Mouse (Mus musculus) spleen, embryonic (tissue): ENCODE data around the gene Rps10.

ENCODE experiments used
- CTCF ChIA-PET: fragments of 350-600 bp; sonication (Branson Sonifier 250); formaldehyde crosslinking; loops from one replicate; lab custom pipeline; 2022; lab: Charles Lee

Rps10 gene

DNA sequence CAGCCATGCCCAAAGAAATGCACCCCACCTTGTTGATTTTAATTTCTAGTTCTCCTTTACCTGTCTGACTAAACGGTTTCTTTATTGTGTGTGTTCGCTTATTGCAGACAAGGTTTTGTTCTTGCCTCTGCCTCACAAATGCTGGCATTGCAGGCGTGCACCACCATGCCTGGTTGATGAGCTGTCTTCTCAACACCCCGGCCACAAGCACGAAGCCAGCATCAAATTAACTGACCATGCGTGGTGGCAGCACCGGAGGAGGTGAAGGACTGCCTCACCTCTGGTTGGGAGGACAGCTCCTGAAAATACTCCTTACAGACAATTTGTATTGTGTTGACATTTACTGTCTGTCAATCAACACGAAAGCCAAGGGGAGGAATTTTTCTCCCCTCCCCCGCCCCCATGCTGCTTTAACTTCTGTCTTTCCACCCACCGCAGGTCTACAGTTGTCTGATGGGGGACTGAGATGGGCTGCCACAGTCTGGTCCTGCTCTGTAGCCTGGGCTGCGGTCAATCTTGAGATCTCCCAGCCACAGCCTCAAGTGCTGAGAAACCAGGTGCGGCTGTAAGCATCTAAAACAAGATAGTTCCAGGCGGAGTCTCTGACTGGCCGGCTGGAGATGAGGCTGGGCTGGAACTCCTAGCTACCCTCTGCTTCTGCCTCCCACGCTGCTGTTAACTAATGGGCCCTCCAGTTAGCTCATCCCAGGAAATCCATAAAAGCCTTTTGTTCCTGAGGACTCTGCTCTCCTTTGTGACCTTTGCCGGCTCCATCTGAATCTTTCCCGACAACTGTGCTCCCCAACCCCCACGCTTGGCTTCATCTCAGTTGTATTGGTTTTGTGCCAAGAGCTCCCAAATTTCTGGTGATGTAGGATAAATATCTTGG lies at the start of gene Rps10:
TSS of gene Rps10 (minus strand) at position 538 of the 889 bp plus-strand sequence.
- CTCF ChIA-PET: interaction anchor here (0.7 to 0.9 kb wide), 2 partner anchors 105 to 433 kb away, joined by 4 to 6 read pairs; no protein-coding TSS in a partner anchor

DNA sequence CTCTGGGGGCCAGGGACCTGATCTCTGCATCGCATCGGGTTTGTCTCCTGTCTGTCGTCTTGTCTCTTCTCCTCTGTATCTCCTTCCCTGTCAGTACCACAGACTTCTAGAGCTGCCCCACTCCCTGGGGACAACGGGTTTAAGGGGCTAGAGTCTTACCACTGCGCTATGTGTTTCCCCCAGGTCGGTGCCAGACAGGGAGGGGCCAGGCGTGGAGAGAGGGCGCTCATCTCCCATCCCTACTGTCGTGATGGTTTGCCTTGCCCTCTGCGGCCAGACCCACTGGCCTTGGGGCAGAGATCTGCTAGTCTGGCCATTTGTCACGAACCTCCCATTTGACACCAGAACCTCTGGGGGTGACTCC lies 49.1 kb upstream of the Rps10 start:
- CTCF ChIA-PET: no interaction called here

DNA sequence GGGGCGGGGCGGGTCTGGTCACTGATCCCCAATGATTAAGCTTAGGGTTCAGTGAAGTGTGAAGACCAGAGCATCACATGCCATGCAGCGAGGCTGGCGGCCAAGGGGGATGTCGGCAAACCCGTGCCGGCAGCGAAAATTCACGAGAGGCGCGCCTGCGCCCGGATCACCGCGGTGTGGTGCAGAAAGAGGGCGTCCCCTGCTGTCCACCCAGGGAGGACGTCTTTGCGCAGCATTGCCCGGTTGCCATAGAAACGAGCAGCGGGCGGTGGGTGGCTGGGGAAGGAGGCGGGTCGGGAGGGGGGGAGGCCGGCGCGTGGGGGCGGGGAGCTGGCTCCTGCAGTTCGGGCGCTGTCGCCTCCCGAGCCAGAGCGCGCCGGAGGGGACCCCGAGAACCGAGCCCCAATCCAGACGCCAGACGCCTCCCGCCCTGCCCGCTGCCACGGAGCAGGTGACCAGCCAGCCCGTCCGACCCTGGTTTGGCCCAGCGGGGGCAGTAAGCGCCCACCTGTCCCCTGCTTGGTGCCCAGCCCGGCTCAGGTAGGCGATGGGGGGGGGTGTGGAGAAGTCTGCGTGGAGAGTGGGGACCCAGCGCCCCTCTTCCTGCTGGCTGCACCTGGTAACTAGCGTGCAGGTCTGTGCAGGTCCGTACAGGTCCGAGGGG lies 48.5 kb upstream of the Rps10 start:
- CTCF ChIA-PET: no interaction called here

DNA sequence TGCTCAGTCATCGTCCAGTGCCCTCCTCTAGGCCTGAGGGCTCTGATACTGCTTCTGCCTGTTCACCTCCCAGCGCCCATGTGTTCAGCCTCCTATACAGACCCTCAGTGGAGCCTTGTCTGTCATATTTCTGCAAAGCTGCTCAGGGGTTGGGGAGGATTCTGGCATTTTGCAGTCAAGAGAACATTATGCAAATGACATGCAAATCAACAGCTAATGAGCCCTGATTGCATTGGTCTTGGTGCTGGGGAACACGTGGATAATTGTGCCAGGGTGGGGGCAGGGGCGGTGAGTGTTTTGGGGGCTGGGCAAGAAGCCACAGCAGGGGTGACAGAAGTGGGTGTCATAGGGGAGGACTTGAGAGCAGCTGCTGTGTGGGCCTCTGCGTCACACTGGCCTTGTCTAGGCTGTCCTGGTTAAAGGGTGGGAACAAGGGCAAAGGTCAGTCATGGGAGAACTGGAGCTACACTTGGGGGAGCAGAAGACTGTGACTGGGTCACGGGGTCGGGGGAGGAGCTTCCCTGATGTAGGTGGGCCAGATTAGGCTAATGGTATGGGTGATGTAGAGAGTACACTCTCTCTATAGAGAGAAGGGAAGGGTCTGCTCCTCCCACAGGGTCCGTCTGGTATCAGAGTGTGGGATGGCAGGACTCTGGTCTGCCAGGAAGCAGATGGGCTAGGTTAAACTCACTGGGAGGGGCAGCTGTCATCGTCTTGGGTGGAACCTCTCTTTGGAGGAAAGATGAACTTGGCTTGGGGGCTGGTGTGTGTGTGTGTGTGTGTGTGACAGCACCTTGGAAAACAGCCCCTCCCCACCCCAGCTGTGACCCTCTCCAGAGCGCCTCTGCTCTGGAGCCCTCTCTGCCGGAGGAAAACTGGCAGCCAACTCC lies 42.7 kb upstream of the Rps10 start:
- CTCF ChIA-PET: no interaction called here

GRCm38 (mm10) chr17:27677756-27678155 lies 41.3 kb upstream of the Rps10 start:
- CTCF ChIA-PET: interaction anchor here (0.6 kb wide), 2 partner anchors 526 to 734 kb away, joined by 4 to 8 read pairs; no protein-coding TSS in a partner anchor

DNA sequence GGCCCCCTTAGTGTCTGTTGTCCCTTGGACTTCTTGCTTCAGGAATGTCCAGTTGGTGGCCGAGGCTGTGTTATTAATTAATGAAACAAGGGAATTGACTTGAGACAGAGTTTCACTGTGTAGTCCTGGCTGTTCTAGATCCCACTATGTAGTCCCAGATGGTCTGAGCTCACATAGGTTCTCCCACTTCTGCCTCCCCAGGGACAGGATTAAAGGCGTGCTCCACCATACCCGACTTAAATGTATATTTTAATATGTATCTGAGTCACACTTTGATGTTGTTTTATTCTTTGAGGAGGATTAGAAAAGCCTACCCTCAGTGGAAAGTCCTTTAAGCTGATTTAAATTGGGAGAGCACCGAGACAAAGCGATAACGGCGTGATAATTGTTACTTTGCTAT lies 39.8 kb upstream of the Rps10 start:
- CTCF ChIA-PET: no interaction called here

- CTCF ChIA-PET: no interaction called here
Measured at GRCm38 (mm10) chr17:27675453-27675852, 39.0 kb upstream of the Rps10 start.

DNA sequence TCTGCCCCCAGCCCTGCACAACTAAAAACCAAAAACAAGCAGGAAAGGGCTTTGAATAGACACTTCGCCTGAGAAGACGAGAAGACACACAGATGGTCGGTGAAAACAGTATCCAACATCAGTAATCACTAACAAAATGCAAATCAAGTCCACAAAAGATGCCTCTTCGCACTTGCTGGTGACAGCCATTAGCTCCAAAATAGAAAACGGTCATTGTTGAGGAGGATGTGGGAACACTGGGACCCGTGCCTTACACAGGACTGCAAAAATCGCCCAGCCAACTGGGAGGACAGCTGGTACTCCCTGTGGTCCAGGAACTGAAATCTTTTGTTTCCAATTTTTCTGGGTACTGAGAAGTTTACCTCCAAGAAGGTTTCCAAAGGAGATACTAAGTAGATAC lies 37.5 kb upstream of the Rps10 start:
- CTCF ChIA-PET: no interaction called here

DNA sequence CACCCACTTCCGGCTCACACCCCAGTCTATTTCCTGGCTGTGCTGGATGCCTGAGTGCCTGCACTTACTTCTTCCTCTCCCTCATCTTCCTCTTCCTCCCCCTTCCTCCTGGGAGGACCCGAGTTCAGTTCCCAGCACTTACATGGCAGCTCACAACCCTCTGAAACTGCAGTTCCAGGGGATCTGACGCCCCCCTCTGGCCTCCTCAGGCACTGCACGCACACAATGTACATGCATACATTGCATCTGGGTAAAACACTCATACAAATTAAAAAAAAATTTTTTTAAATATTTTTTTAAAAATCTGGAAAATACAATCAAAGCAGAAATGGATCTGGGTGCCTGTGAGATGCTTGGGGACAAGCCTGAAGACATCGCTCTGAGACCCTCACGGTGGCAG lies 35.3 kb upstream of the Rps10 start:
- CTCF ChIA-PET: no interaction called here

DNA sequence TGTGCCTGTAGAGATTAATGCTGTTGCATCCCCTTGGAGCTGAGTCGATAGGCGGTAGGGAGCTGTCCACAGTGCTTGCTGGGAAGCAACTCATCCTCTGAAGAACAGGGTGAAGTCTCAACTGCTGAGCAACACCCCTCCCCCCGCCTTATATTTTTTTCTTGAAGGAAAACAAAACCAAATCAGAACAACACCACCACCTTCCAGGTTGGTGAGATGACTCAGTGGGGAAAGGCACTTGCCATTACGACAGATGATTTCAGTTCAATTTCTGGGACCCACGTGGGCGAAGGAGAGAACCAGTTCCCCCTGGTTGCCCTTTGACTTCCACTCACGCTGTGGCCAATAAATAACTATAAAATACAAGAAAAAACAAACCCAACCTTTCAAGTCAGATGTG lies 22.3 kb upstream of the Rps10 start:
- CTCF ChIA-PET: interaction anchor here (0.6 to 0.8 kb wide), 2 partner anchors 44 to 1287 kb away, joined by 4 to 6 read pairs; no protein-coding TSS in a partner anchor

DNA sequence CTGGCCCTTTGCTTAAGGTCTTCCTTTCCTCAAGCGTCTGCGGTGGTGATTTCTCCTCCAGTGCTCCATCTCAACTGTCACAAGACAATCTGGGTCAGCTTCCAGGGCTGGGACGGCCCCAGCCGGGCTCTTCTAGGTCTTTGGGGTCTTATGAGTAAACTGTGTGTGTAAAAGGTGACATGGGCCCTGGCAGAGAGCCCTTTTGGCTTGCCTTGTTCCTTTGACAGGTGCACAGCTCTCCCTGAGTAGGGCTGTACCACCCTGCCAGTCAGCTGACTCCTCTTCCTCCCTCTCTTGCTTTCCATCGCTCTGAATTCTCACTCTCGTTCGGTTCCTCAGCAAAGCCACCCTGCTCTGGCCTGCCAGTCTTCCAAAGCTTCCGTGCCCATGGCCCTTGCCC lies 20.7 kb upstream of the Rps10 start:
- CTCF ChIA-PET: interaction anchor here (0.8 kb wide), 1 partner anchor 436 kb away, joined by 13 read pairs; no protein-coding TSS in a partner anchor

- CTCF ChIA-PET: no interaction called here
Measured at GRCm38 (mm10) chr17:27656414-27656813, 19.9 kb upstream of the Rps10 start.

DNA sequence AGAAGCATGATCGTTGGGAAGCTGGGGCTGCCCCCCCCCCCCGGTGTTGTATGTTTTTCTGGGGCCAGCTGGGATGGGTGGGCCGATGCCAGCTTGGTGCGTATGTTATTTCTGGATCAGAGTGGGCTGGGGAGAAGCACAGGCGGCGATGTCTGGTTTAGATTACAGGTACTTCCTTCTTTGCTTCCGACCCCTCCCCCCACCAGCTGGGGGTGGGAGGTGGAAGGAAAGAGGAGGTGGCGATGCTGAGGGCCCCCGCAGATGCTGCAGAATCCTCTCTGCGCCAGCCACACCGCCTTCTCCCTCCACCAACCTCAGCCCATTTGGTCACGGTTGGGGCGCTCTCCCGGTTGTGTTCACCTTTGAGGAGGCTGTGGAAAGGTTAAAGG lies 19.5 kb upstream of the Rps10 start:
- CTCF ChIA-PET: no interaction called here

DNA sequence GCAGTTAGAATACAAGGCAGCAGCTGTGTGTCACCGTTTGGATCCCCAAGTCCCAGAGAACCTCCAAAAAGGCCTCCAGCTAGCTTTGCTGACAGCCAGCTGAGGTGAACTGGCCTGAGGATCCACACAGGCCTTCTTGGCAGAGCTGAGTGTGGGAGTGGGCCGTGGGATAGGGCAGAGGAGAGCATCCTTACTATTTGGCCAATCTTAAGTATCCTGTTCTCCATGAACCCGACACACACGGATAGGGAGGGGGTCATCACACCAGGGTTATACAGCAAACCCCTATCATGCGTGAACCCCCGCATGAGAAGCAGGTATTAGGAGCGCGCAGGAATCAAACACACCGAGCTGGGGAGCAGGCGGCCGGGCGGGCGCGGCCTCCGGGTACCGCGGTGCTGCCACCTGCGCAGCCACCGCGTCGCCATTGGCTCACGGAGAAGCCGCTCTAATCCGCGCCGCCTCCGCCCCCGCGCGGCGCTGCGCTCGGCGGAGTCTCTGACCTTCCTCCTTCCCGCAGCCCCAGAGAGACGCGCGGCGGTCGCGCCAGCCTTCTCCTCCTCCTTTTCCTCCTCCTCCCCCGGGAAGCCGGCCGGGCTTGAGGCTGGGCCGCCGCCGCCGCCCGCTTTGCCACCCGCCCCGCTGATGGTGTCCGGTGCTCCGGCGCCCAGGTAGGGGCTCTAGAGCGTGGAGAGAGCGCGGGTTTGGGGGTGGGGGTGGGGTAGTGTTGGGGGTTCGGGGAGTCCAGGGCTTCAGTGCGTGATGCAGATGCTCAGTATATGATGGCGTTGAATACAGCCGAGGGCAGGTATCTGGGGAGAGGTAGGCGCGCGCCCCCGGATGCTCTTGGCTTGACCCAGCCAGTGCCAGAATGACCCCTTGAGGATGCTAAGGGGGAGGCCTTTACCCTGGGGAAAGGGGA lies 18.9 kb upstream of the Rps10 start, which contains the start of gene Pacsin1:
TSS of gene Pacsin1 (plus strand) at position 421 of the 922 bp plus-strand sequence.
- CTCF ChIA-PET: no interaction called here

GRCm38 (mm10) chr17:27653253-27653959 lies 16.9 kb upstream of the Rps10 start:
- CTCF ChIA-PET: no interaction called here

GRCm38 (mm10) chr17:27652046-27652790 lies 15.7 kb upstream of the Rps10 start:
- CTCF ChIA-PET: interaction anchor here (0.7 kb wide), 1 partner anchor 109 kb away, joined by 4 read pairs; no protein-coding TSS in a partner anchor

GRCm38 (mm10) chr17:27650586-27650985 lies 14.1 kb upstream of the Rps10 start:
- CTCF ChIA-PET: interaction anchor here (0.5 kb wide), 1 partner anchor 198 kb away, joined by 3 read pairs; no protein-coding TSS in a partner anchor

DNA sequence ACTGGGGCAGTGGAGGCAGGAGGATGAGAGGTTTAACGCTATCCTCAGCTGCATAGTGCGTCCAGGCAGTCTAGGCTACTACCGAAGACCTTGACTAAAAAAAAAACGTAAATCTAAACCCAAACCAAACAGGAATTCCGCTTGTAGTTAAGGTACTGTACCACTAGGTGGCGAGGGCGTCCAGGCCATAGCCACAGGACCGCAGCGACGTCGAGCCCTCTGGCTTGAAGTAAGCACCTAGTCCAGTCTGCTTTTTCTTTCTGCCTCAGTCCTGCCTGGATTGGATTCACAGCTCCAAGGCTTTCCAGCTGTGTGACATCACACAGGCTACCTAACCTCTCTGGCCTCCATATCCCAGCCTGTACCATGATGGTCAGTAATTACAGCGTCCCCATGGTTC lies 13.7 kb upstream of the Rps10 start:
- CTCF ChIA-PET: interaction anchor here (0.5 kb wide), 1 partner anchor 197 kb away, joined by 3 read pairs; no protein-coding TSS in a partner anchor

- CTCF ChIA-PET: no interaction called here
Measured at GRCm38 (mm10) chr17:27645807-27646206, 9.3 kb upstream of the Rps10 start.
